Mouse (Mus musculus): ENCODE measurements around the gene Stx8.

- TF ChIP-seq CTCF (IDR thresholded peaks at IDR 0.05; ENCODE audit: low read depth, low read length) (no peak), POLR2A (IDR thresholded peaks at IDR 0.05; ENCODE audit: insufficient read depth, low read length) (no peak), EP300 (IDR thresholded peaks at IDR 0.05; ENCODE audit: insufficient read depth, low read depth, low read length) (0 out of 2 replicates have a peak, but pooled peaks have one; percentile 31)
Measured at GRCm38 (mm10) chr11:68150938-68151337, 184.9 kb downstream of the Stx8 start.

All from ES-Bruce4 (cell line).